In the genomic region with DNA sequence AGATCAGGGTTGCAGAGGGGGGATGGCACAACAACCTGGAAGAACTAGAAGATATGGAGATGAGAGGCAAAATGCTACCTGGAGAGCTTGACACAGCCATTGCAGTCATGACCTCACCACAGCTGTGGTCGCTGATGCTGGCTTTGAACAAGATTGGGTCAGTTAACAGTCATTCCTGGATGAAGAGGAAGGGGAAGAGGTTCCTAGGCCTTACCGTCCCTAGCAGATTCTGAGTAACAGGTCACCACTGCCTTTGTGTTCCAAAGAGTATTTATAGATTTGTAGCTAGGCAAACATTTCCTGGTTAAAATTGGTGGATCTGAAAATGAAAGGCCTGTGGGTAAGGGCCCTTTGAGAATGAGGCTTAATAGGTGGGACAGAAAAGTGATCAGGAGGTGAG, we compare ENCODE assay signal across 24 mouse cellular contexts.
"Had no signal": no experiment of that assay in that cellular context is flagged by ENCODE, and none has a peak within 500 bp of the region (broad histone marks: within the 10 kb centered on the region; RNA-seq: fewer than 3 reads in every experiment).

No protein-coding gene starts in this region.

- ATAC-seq: forebrain, embryonic 13.5 days; forebrain, embryonic 14.5 days; forebrain, embryonic 15.5 days; forebrain, embryonic 16.5 days; forebrain, postnatal 0 days had no signal

- H3K4me2 ChIP-seq: embryonic facial prominence, embryonic 12.5 days; embryonic facial prominence, embryonic 13.5 days; embryonic facial prominence, embryonic 15.5 days; forebrain, embryonic 12.5 days; forebrain, embryonic 13.5 days; forebrain, embryonic 15.5 days had no signal

- H3K4me3 ChIP-seq: embryonic facial prominence, embryonic 10.5 days; embryonic facial prominence, embryonic 12.5 days; embryonic facial prominence, embryonic 13.5 days; embryonic facial prominence, embryonic 15.5 days; erythroblast, embryonic 14.5 days; forebrain, embryonic 10.5 days; forebrain, embryonic 12.5 days; forebrain, embryonic 13.5 days; forebrain, embryonic 15.5 days; gastrocnemius, adult 2 months; heart, adult 2 months had no signal

- H3K27me3 ChIP-seq: embryonic facial prominence, embryonic 12.5 days; embryonic facial prominence, embryonic 13.5 days; embryonic facial prominence, embryonic 15.5 days; forebrain, embryonic 12.5 days; forebrain, embryonic 13.5 days; forebrain, embryonic 15.5 days had no signal

- H3K27ac ChIP-seq: embryonic facial prominence, embryonic 10.5 days; embryonic facial prominence, embryonic 12.5 days; embryonic facial prominence, embryonic 13.5 days; embryonic facial prominence, embryonic 15.5 days; forebrain, embryonic 10.5 days; forebrain, embryonic 12.5 days; forebrain, embryonic 13.5 days; forebrain, embryonic 15.5 days; gastrocnemius, adult 2 months; heart, adult 2 months had no signal

- DNase-seq: cerebellum, adult 9-10 months; cerebellum, adult 9-11 months; cerebellum, postnatal 36 days; embryo, embryonic 11 days; forebrain, postnatal 0 days; gastrocnemius, adult 2 months; gastrocnemius, postnatal 10 days; gastrocnemius, postnatal 14 days; gastrocnemius, postnatal 25 days; gastrocnemius, postnatal 36 days; heart, adult 11 months; heart, adult 18-20 months; heart, adult 2 months had no signal

- H3K9me3 ChIP-seq: embryonic facial prominence, embryonic 10.5 days; embryonic facial prominence, embryonic 12.5 days; embryonic facial prominence, embryonic 13.5 days; embryonic facial prominence, embryonic 15.5 days; forebrain, embryonic 10.5 days; forebrain, embryonic 12.5 days; forebrain, embryonic 13.5 days; forebrain, embryonic 15.5 days had no signal

- H3K4me1 ChIP-seq: embryonic facial prominence, embryonic 10.5 days; embryonic facial prominence, embryonic 12.5 days; embryonic facial prominence, embryonic 13.5 days; embryonic facial prominence, embryonic 15.5 days; forebrain, embryonic 10.5 days; forebrain, embryonic 12.5 days; forebrain, embryonic 15.5 days had no signal

- H3K36me3 ChIP-seq: embryonic facial prominence, embryonic 10.5 days; embryonic facial prominence, embryonic 12.5 days; embryonic facial prominence, embryonic 13.5 days; embryonic facial prominence, embryonic 15.5 days; forebrain, embryonic 10.5 days; forebrain, embryonic 12.5 days; forebrain, embryonic 15.5 days had no signal

- H3K9ac ChIP-seq: embryonic facial prominence, embryonic 12.5 days; embryonic facial prominence, embryonic 13.5 days; embryonic facial prominence, embryonic 15.5 days; forebrain, embryonic 12.5 days; forebrain, embryonic 13.5 days; forebrain, embryonic 15.5 days; forebrain, postnatal 0 days had no signal
